Mouse (Mus musculus) lung, adult 2 months (tissue): ENCODE data around the gene Nr6a1.

Source experiments
- CTCF ChIP-seq: fragments of 200-500 bp; IDR thresholded peaks from 2 replicates; pipeline ENCODE4 v1.5.1; 2011; ENCODE audit warnings: mild to moderate bottlenecking, low read length, control low read depth; ENCODE audit not compliant: insufficient read depth
- POLR2A ChIP-seq: fragments of 200-500 bp; IDR thresholded peaks from 2 replicates; pipeline ENCODE4 v1.6.1; 2011; ENCODE audit warnings: low read depth, mild to moderate bottlenecking, control low read depth, low read length, borderline replicate concordance; ENCODE audit errors: extremely low read depth

DNA sequence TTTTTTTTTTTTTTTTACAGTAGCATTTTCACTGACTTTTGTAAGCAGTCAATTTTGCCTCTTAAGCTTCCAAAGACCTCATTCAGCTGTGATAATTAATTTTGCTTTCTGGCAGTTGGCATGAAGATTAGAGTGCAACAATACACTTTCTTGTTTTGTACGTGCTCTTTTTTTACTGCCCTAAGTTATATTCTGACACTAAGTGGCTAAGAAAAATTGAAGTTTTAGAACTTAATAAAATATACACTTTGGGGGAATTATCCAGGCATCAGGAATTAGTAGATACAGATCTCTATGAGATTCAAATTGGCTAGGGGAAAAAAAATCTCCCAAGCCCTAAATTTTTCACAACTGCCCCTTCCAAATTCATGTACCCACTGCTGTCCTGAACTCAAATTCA is 144.8 kb downstream of the Nr6a1 start:
- TF ChIP-seq CTCF (no peak), POLR2A (no peak)
